Mouse (Mus musculus): ENCODE data around the gene Jup.
A peak's percentile ranks its signal among the peaks of the same experiment; 100 is the strongest.

Gene Jup

GRCm38 (mm10) chr11:100408076-100408834 lies 10.7 kb upstream of the Jup start:
- DNase-seq (ENCODE audit: low spot score in 2 of 2) = peak; percentile 62

- no peak for DNase-seq (ENCODE audit: low spot score in 2 of 2)
Observed at GRCm38 (mm10) chr11:100406995-100407705, 9.6 kb upstream of the Jup start.

GRCm38 (mm10) chr11:100406273-100406672 lies 8.7 kb upstream of the Jup start:
- DNase-seq (ENCODE audit: low spot score in 2 of 2) = no peak

DNA sequence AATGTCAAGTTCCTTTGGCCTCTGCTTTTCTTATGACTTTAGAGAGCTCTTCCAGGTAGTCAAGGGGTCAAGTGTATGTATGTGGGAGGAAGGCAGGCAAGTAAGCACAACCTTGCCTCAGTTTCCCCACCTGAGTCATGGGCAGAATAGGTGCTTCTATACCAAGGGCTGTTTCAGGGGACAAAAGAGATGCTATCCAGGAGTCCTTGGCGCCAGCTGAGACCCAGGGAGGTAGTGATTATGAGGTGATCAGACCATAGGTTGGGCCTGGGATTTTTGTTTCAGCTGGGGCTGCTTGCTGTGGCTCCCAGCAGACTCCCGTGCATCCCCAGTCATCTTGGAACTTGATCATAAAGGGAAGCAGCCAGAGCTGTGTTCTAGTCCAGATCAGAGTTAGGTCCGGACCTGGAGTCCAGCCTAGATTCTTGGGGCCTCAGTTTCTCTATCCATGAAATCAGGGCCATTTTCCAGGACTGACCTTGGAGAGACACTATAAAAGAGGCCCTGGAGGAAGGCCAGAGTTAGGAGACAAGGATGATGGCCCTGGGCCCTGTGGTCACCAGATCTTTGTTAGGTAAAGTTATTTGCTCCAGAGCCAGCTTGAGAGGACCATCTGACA lies 7.0 kb upstream of the Jup start:
- DNase-seq (ENCODE audit: low spot score in 2 of 2) = no peak

GRCm38 (mm10) chr11:100403445-100404134 lies 6.0 kb upstream of the Jup start:
- DNase-seq (ENCODE audit: low spot score in 2 of 2) = no peak

DNA sequence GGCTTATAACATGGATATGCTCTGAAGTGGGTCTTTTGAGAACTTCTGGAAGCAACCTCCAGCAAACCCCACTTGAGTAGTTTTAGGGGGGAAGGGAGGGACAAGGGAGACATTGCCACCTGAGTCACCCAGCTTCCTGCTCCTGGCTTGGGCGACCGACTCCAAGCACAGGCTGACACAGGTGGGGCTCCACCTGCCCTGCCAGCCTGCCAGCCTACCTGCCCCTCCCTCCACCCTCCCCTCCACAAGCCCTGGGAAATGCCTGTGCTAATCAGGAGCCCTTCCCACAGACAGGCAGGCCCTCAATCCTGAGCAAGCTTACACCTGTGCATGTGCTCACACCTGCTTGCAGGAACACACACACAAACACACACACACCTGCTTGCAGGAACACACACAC lies 5.1 kb upstream of the Jup start:
- DNase-seq (ENCODE audit: low spot score in 2 of 2) = no peak

DNA sequence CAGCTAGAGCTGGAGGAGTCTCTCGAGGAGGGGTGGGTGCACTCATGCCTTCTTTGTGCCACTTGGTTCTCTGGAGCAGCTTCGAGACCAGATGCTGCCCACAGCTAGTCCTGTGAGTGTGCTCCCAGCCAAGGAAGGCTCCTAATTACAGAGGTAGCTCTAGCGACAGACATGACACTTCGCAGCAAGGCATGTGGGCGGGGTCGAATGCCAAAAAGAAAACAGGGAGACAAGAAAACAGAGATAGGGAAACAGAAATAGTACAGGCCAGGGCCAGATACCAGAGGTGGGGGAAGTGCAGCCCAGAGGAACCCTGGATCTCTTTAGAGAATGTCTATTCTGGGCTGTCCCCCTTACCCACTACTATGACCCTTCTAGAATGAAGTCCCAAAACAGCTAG lies 4.7 kb upstream of the Jup start:
- DNase-seq (ENCODE audit: low spot score in 2 of 2) = no peak

DNA sequence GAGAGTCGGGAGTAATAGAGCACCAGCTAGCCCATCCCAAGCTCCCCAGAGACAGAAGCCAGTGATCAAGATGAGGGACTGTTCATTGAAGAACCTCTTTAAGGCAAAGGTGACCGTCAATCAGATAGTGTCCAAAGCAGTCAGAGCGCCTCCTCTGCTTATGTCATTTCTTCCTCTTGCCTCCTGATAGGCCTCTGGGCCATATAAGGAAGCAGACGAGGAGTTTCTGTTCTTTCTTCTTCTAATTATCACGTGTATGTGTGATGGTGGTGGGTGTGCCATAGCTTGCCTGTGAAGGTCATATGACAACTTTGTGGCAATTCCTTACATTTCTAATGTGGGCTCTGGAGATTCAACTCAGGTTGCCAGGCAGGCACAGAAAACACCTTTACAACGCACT lies 3.3 kb upstream of the Jup start:
- no peak for DNase-seq (ENCODE audit: low spot score in 2 of 2)

DNA sequence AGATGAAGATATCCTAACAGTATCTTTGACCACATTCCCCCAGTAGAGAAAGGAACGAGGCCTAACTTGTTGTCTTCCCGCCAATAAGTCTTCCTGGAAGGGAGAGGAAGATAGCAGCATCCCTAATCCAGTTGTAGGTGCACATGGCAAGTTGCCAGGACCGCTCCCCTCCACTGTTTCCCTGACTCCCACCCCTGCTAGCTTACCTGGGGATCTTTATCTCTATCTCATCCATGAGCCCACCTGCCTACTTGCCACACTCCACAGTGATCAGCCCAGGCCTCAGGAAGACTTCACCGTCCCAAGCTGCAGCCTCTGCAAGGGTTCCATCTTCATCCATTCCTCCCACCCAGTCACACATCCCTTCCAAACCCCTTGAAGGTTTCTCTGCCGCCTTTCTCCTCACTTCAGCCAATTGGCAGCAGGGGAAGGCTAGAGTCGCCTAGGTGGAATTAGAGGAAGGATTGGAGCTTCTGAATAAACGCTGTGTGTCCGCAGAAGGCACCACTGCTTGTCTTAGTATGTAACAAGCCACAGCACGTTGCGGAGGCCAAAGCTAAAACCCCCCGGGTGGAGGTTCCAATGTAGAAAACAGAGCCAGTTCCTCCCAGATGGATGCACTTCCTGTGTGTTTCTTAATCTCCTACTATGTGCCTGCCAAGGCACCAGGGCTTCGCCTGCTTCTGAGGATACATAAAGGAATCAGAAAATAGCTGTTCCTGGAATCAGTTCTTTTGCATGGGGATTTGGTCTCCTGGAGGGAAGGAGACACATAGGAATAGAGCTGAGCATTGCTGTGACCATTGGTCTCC lies 2.4 kb upstream of the Jup start:
- no peak for DNase-seq (ENCODE audit: low spot score in 2 of 2)

DNA sequence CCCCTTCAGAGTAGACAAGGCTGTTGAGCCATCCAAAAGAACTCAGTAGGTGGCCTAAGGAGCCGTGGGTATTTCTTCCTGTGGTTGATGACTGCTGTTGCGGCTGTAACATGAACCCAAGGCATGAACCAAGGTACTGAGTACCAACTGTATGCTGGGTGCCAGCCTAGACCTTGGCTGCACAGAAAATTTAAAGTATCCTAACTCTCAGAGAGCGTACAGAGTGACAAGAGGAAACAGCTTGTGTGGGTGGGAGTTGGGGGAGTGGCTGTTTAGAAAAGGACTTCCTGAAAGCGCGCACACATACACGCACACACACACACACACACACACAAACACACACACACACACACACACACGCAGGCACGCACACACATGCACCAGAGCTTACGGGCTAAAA lies 1.8 kb upstream of the Jup start:
- no peak for DNase-seq (ENCODE audit: low spot score in 2 of 2)

DNA sequence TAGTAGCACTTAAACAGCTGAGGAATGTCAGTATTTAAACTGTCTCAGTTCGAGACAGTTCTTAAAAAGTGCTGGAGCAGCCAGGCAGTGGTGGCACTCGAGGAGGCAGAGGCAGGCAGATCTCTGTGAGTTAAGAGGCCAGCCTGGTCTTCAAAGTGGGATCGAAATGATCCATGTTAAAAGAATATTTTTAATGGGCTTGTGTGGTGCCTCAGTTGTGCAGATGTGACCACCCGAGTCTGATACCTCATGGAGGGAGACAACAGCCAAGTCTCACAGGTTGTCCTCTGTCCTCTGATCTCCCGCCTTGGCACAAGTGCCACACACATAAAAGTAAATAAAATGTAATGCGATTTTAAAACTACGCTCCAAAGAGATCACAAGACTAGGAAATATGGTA lies 954 bp upstream of the Jup start:
- no peak for DNase-seq (ENCODE audit: low spot score in 2 of 2)

GRCm38 (mm10) chr11:100396886-100397599 lies 520 bp downstream of the Jup start:
- peak in 1 of 2 experiments; percentile 41 for DNase-seq (ENCODE audit: low spot score in 2 of 2)

DNA sequence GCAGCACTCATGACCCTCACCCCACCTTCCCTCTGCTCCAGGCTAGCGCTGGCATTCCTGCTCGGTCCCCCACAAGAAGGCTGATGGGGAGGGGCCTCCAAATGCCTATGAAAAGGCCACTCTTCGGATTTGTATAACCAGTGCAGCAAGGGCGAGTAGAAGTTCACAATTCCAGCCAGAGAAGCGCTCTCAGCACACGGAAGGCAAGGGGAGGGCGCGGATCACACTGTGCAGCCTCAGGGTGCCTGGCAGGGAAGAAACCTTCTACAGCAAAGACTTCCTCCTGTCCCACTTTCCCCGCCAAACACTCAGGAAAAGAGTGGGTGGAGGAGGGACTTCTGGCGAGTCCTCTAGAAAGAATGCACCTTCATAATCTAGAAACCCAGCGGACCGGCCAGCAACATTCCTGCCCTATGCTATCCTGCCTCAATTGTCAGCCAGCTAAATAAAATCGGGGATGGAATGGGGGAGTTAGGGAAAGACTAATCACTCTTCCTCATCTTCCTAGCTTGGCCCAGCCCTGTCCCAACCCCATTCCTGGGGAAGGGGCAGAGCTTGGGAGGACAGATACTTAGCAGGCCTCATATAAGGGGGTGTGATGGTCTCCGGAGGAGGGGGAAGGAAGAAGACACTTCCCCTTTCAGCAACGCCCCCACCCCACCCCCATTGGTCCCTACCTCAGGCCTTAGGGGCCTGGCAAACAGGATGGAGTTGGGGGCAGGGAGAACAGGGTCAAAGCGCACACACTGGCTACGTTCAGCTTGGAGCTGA lies 1.5 kb downstream of the Jup start:
- no peak for DNase-seq (ENCODE audit: low spot score in 2 of 2)

- DNase-seq (ENCODE audit: low spot score in 2 of 2) = no peak
Observed at GRCm38 (mm10) chr11:100395200-100395599, 2.4 kb downstream of the Jup start.

- DNase-seq (ENCODE audit: low spot score in 2 of 2) = no peak
Observed at GRCm38 (mm10) chr11:100394353-100395074, 3.0 kb downstream of the Jup start.

DNA sequence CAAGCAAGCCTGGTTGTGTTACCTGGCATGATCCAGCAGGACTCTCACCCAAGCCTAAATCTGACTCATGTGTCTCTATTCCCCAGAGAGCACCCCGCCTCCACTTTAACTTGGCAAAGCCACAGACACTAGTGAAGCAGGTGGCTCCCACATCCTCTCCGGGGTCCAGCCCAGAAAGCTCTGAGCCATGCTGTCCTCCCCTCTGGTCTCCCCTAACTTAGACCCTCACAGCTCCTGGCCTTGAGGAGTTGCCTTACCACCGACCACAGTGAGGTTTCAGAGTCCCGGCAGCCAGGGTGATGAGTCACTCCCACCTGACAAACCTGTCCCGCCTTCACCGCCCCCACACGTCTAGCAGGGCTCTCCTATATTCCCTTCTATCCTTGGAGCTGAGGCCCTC lies 3.8 kb downstream of the Jup start:
- DNase-seq (ENCODE audit: low spot score in 2 of 2) = peak in 1 of 2 experiments; percentile 44

DNA sequence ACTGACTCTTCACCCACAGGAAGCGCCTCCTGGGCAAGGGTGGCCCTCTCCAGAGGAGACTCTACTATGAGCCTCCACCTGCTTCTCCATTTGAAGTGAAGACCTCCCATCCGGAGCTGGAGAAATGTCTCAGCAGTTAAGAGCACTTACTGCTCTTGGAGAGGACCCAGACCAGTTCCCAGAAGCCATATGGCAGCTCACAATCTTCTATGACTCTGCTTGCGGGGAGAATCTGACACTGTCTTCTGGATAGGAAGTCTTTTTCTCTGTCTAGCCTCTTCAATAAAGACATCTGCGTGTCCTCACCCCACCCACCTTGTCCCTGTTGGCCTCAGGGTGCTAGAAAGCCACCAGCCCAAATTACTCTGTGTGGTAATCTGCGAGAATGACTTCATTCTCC lies 4.6 kb downstream of the Jup start:
- no peak for DNase-seq (ENCODE audit: low spot score in 2 of 2)

GRCm38 (mm10) chr11:100391884-100392345 lies 5.6 kb downstream of the Jup start:
- DNase-seq (ENCODE audit: low spot score in 2 of 2) = no peak

Data from right cerebral cortex, adult 2 months (tissue).